Mouse (Mus musculus) mature B cell (primary cell): ENCODE data around the gene Tm9sf1.

ENCODE experiments used
- in situ Hi-C: fragments of 300-500 bp; cut with MboI; formaldehyde crosslinking; loops from 2 replicates; pipeline ENCODE4 v1.14.3; 2019

Gene Tm9sf1

GRCm38 (mm10) chr14:55643060-55643907, at the start of gene Tm9sf1:
Gene Tm9sf1, minus strand, starts transcription at chr14:55643806.
- in situ Hi-C loops = no loop called here

GRCm38 (mm10) chr14:55689433-55689832, 45.8 kb upstream of the Tm9sf1 start:
- in situ Hi-C loops = no loop called here

GRCm38 (mm10) chr14:55682118-55682493, 38.5 kb upstream of the Tm9sf1 start:
- in situ Hi-C loops = loop anchor here (5.0 kb wide), 1 partner anchor 60 kb away; no protein-coding TSS in a partner anchor

DNA sequence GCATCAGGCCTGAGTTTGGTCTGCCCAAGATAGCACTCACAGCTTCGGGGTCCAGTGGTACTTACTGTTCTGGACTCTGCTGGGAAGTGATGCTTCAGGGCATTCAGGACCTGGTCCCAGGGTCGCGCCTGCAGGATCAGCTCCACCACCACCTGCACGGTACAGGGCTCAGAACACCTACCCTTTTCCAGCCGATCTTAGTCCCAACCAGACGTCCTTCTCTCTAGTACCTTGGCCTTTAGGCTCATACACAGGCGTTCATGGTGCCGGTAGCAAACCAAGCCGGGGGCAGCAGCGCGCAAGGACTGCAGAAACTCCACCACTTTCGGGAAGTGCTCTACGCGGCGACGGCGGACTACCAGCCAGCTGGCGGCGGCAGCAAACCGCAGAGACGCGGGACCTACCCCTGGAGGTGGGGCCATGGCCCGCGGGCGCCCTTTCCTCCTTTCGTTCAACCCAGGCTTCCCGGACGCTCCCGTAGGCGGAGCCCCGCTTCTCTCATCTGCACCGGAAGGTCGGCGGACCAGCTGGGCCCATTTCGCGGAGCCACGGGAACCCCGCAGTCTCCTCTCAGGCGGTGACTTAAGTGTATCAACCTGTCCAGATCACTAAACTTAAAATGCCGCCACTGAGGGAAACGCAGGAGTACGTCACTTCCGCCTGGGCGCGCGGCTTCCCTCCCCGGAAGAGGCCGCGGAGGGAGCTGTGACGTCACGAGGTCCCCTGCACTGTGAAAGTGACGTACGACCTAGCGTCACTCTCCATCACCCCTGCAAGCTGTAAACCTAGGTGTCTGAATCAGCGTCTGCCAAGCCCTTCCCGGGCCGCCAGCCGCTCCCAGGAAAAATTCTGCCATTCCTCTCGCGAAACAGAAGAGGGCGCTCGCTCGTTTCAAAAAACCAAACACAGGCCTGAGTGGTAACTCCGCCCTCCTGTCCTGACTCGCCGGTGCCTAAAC, 37.8 kb upstream of the Tm9sf1 start, which contains the start of gene Tinf2:
Tinf2 (minus strand) TSS at position 661 of the 958 bp plus-strand sequence.
- in situ Hi-C loops = loop anchor here (5.0 kb wide), 1 partner anchor 61 kb away; no protein-coding TSS in a partner anchor

- in situ Hi-C loops = no loop called here
These were observed 34.0 kb upstream of the Tm9sf1 start for GRCm38 (mm10) chr14:55677615-55678014.

DNA sequence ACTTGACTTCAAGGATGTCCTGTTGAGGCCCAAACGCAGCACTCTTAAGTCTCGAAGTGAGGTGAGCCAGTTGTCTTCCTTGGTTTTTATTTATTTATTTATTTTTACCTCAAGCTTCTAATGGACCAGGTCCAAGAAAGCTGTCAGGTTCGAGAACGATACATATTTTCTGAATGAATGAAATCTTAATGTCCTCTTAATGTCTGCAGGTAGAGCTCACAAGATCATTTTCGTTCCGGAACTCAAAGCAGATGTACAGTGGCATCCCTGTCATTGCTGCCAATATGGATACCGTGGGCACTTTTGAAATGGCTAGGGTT, 29.1 kb upstream of the Tm9sf1 start:
- in situ Hi-C loops = no loop called here

DNA sequence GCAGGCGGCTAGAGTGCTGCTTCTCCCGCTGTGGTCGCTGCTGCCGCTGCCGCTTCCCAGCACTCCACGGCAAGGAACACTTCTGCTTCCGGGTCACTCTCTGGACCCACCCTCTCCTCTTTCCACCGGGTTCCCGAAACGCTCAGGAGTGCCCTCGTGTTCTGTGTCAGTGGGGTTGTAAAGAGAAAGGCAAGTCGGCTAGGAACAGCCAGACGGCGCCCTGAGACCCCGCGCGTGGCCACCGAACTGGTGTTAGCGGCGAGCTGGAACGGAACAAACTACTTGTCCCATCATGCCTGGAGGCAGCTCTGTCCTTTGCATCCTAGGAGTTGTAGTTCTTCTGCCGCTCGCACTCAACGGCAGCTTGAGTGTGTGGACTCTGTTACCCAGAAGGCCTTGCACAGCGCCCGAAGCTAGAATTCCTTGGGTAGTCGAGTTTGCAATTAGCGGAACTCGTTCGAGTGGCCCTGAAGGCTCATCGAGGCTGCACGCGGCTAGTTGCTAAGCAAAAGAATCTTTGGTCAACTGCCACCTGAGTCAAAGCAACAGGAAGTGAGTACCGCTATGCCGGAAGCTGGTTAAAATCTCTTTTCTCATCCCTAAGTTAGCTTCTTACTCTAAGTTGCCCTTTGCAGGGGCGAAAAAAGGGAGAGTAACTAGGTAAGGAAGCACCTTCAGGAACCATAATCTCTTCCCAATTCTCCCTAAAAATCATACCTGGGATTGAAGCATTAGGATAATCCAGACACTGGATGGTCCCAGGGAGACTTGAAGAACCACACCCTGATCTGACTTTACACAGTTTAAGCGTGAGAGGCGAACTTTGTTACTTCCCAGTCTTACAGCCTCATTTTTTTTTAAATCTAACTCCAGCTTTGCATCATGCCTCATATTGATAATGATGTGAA, 28.5 kb upstream of the Tm9sf1 start, which contains the start of the genes Gmpr2 and Nedd8:
Gmpr2 (plus strand) TSS at position 109 of the 908 bp plus-strand sequence.
Nedd8 (minus strand) TSS at position 292 of the 908 bp plus-strand sequence.
- in situ Hi-C loops = no loop called here

DNA sequence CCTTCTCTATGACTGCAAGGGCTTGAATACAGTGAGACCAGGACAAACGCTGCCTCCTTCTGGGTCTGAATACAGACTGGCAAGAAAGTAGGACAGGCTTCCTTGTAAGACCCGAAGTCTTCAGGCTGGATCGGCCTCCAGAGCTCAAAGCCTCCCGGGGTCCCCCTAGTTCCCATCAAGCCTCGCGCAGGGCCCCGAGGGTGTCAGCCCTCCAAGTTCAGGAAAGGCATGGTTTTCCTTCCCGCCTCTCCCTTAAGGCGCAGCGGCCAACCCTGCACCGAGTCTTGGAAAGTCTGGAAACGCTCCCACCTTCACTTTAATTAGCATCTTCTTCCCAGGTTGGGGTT, 27.9 kb upstream of the Tm9sf1 start:
- in situ Hi-C loops = no loop called here

DNA sequence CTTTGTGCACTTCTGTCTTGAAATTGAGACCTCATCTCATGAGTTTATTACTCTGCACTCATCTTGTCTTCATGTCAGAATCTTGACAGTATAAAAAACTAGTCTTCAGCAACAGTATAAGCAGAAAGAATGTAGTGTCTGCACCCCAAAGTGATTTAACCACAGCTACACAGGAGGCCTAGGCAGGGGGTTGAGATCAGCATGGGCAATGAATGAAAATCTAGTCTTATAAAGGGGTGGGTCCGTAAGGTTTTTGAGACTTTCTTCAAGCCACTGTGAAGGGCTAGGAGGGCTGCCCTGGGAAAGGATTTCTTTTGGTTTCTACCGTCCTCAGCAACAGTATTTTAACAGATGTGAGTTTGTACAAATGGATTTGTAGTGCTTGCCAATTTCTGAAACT, 17.0 kb upstream of the Tm9sf1 start:
- in situ Hi-C loops = no loop called here

- in situ Hi-C loops = no loop called here
These were observed 16.5 kb upstream of the Tm9sf1 start, which contains the start of gene Mdp1 for GRCm38 (mm10) chr14:55659960-55660573. Gene Mdp1, minus strand, starts transcription at chr14:55660508.

DNA sequence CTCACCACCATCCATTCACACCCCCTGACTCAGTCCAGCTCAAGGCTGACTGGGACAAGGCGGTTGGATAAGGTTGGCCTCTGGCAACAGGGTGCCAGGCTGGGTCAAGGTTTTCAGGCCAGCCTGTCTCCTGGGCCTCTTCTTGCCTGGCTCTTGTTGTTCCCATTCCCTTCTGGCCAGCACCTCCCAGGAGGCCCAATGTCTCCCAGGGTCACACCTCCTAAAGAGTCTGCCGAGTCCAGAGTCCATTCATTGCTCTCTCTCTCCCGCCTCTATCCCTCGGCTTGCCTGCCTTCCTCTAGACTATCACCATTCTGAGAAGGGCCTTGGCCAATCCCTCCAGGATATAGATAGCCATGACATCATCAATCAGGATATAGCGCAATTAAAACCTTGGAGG, 14.4 kb upstream of the Tm9sf1 start:
- in situ Hi-C loops = no loop called here

DNA sequence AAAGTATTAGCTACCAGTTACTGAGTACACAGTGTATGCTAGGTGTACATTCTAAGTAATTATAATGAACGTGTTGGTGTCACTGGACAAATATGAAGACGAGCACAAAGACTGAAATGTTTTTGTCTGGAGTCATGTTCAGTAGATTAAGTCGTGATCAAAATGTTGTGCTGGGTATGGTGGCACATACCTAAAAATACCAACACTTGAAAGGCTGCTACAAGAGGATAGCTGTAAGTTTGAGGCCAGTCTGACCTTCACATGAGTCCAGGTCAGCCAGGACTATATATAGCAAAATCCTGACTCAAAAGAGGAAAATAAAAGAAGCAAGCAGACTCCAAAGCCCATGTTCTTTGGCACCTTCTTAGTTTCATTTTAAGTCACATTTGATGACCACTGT, 13.3 kb upstream of the Tm9sf1 start:
- in situ Hi-C loops = no loop called here

- in situ Hi-C loops = no loop called here
These were observed 7.9 kb upstream of the Tm9sf1 start for GRCm38 (mm10) chr14:55651528-55651927.

- in situ Hi-C loops = no loop called here
These were observed 6.3 kb upstream of the Tm9sf1 start, which contains the start of gene Tssk4 for GRCm38 (mm10) chr14:55649884-55650283. Gene Tssk4, plus strand, starts transcription at chr14:55650184.

DNA sequence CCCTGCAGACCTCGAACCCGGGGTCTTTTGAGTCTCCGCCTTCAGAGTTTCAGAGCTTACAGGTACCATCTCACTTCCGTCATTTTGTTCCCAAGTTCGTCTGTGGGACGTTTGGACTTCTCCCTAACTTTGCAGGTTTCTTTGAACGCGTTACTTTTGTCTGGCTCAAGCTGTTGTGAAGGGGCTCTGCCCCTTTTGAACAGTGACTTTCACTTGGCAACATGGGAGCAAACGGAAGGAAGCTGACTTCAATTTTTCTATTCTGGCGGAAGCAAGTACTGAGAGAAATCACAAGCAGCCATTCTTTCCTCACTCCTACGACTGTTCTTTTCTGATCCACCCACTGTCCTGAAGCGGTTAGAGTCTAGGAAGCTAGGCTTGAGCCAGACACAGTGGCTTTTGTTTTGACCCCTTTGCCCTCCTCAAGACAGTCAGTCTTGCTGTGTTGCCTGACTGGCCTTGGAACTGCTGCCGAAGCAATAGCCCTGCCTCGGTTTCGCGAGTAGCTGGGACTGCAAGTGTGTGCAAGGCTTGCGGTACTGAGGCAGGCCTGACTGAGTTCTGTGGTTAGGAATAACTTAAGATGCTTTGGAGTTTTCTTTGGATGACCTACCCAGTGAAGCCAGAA, 769 bp upstream of the Tm9sf1 start:
- in situ Hi-C loops = no loop called here

GRCm38 (mm10) chr14:55642679-55643059, 937 bp downstream of the Tm9sf1 start:
- in situ Hi-C loops = no loop called here

DNA sequence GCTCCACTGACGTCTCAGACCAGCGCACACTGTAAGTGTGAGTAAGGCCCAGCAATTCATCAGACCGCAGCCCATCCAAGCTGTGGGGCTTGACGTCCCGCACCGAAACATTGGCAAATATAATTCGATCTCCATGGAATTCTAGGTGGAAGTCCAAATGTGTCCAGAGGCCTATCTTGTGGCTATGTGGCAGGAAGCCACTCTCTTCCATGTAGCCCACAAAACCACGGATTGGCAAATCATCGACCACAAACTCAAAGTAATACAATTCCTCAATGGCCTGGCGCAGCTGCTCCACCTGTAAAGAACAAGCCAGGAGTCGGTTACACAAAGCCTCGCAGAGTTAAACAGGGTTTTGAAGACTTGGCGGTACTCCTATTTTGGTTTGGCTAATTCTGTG, 2.3 kb downstream of the Tm9sf1 start:
- in situ Hi-C loops = no loop called here

DNA sequence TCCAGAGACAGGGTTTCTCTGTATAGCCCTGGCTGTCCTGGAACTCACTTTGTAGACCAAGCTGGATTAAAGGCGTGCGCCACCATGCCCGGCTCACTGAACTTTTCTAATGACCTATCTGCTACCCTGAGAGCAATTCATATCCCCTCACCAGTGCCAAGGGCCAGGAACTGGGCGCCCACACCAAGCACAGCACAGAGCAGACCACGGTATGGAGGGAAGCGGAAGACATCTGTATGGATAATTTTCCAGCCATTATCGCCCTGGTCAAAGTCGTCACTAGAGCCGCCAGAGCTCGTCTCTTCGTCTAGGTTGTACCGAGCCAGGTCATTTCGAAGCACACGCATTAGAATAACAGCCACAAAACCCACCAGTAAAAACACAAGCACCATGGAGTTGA, 2.8 kb downstream of the Tm9sf1 start:
- in situ Hi-C loops = no loop called here

DNA sequence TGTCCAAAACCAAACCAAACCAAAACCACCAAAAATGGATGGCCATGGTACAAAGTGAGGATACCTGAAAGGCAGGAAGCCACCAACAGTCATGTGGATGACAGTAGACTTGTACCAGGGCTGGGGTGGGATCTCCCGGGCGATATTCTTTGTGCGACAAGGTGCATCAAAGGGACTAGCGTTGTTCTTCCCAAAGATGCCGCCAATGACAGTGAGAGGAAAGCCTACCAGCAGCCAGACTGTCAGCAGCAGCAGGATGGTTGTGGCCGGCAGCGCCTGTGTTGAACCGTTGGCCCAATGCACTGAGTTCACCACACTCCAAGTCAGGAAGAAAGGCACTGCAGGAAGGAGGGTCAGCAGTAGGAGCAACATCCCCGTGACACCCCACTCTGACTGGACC, 5.8 kb downstream of the Tm9sf1 start, which contains the start of gene Gm49378:
Gm49378 (minus strand) TSS at position 101 of the 400 bp plus-strand sequence.
- in situ Hi-C loops = loop anchor here (5.0 kb wide), 1 partner anchor 115 kb away; no protein-coding TSS in a partner anchor

GRCm38 (mm10) chr14:55635523-55636007, 8.0 kb downstream of the Tm9sf1 start, which contains the start of gene Ipo4:
Gene Ipo4, minus strand, starts transcription at chr14:55635957.
- in situ Hi-C loops = loop anchor here (5.0 kb wide), 1 partner anchor 117 kb away; no protein-coding TSS in a partner anchor
